Mouse (Mus musculus) CD4-positive, CD25-positive, alpha-beta regulatory T cell (primary cell): Measurements from ENCODE around the gene Cox5a. TPM values are rescaled to one million over a fixed set of nuclear protein-coding genes. Genes with fewer than 3 reads are reported as not detected.

Source experiments
- polyA plus RNA-seq: library from polyadenylated mRNA; unstranded; fragments of 100-300 nt; shearing (Covaris generic); gene quantifications from one replicate; pipeline ENCODE4 v1.2.1, GENCODE M21; 2017

The Cox5a gene
- polyA plus RNA-seq: 325 TPM

GRCm38 (mm10) chr9:57521056-57521911 is at the start of gene Cox5a:
Gene Cox5a, plus strand, starts transcription at chr9:57521274.

GRCm38 (mm10) chr9:57503622-57504380 is 17.3 kb upstream of the Cox5a start, which contains the start of gene Rpp25:
Gene Rpp25, plus strand, starts transcription at chr9:57504026.

DNA sequence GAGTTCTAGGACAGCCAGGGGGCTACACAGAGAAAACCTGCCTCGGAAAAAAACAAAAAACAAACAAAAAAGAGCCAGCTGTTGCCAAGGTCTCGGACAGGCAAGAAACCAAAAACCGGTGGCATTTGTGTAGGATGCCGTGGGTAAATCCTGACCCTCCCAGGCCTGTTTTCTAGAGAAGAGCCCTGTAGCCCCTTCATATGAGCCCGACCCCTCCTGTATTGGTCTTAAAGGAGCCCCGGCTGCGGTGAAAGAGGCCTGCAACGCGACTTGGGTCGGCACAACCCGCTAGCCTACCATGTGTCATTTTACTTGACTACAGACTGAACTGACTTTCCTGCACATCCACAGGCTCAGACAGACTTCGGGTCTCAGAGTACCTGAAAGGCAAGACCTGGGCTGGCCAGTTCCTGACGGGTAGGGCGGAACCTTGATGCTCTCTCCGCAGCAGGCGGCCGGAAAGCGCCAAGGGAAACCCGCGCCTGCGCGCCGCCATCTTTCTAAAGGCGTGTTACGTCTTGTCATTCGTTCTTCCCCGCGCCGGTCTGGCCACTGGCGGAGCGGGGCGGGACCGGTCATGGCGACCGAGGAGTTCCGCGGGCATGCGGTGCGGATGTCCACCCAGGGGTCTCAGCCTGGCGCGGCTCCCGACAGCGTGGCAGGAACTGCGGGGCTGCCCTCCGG is 16.1 kb downstream of the Cox5a start, which contains the start of gene Fam219b:
Fam219b (plus strand) TSS at position 485 of the 684 bp plus-strand sequence.

GRCm38 (mm10) chr9:57552139-57552887 is 31.2 kb downstream of the Cox5a start, which contains the start of gene Mpi:
Gene Mpi, minus strand, starts transcription at chr9:57552763.

GRCm38 (mm10) chr9:57560861-57561710 is 40.0 kb downstream of the Cox5a start, which contains the start of gene Scamp2:
Gene Scamp2, plus strand, starts transcription at chr9:57560943.

Other genes starting within 250 kb of the Cox5a start
- gene Ppcdc, start 81.2 kb upstream of the Cox5a start, polyA plus RNA-seq: 160 TPM
- 0.18 TPM for gene Scamp5, start 53.2 kb upstream of the Cox5a start, polyA plus RNA-seq
- 0.34 TPM for gene Rpp25, start 17.2 kb upstream of the Cox5a start, polyA plus RNA-seq
- 22.4 TPM for gene Fam219b, start 16.3 kb downstream of the Cox5a start, polyA plus RNA-seq
- gene Mpi, start 31.5 kb downstream of the Cox5a start, polyA plus RNA-seq: 15.2 TPM
- 97.7 TPM for gene Scamp2, start 39.7 kb downstream of the Cox5a start, polyA plus RNA-seq
- 97.1 TPM for gene Ulk3, start 68.2 kb downstream of the Cox5a start, polyA plus RNA-seq
- gene Cplx3, start 85.0 kb downstream of the Cox5a start, polyA plus RNA-seq: not detected
- 0.19 TPM for gene Lman1l, start 99.5 kb downstream of the Cox5a start, polyA plus RNA-seq
- gene Csk, start 132.4 kb downstream of the Cox5a start, polyA plus RNA-seq: 187 TPM
- not detected for gene Cyp1a2, start 162.4 kb downstream of the Cox5a start, polyA plus RNA-seq
- 0.11 TPM for gene Cyp1a1, start 166.7 kb downstream of the Cox5a start, polyA plus RNA-seq
- gene Edc3, start 187.3 kb downstream of the Cox5a start, polyA plus RNA-seq: 41.3 TPM
- gene Clk3, start 244.6 kb downstream of the Cox5a start, polyA plus RNA-seq: 163 TPM